Mouse (Mus musculus) right cerebral cortex, adult 18-20 months (tissue): ENCODE measurements around the gene Adam11.
"Not testable (repeated sequence)": the region's sequence is repeated elsewhere in the genome, so short reads cannot be mapped to it uniquely, and the experiment has no call there.

Experiments
- DNase-seq: peaks from one replicate; pipeline ENCODE4 v3.0.0; 2022; ENCODE audit warnings: mixed read lengths

Gene Adam11

DNA sequence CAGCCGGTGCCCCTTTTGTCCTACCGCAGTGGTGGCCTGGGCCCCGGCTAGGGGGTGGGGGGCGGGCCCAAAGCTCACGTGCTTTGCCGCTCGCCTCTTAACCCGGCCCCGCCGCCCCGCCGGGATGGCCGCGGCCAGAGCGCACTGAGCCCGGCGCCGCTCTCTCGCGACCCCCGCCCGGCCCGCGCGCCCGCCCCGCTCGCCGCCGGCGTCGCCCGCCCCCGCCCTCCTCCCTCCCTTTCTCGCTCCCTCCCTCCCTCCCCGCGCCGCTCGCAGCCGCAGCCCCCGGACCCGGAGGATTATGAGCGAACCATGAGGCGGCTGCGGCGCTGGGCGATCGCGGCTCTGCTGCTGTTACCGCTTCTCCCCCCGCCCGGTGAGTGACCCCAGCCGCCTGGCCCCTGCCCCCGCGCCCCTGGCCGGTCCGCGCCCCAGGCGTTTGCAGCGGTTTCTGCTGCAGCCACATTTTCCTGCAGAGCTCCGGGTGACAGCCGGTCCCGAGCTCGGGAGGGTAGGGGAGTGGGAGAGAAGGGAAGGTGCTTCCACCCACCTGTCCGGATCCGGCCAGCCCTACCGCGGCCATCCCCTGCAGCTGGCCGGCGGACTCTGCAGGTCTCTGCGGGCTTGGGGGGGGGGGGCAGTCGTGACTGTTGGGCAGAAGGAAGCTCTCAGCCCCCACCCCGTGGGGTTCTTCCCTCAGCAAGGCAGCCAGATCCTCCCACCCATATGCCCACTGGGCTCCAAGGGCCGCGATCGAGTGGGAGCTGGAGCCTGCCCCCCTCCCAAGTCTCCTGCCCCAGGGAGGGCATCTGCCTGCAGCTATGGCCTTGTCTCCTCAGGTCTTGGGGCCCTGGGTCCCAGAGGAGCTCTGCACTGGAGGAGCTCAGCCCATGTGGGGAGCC is at the start of gene Adam11:
TSS of gene Adam11 (plus strand) at position 131 of the 902 bp plus-strand sequence.
- DNase-seq = no peak

GRCm38 (mm10) chr11:102712411-102712810 is 48.8 kb upstream of the Adam11 start:
- no peak for DNase-seq

DNA sequence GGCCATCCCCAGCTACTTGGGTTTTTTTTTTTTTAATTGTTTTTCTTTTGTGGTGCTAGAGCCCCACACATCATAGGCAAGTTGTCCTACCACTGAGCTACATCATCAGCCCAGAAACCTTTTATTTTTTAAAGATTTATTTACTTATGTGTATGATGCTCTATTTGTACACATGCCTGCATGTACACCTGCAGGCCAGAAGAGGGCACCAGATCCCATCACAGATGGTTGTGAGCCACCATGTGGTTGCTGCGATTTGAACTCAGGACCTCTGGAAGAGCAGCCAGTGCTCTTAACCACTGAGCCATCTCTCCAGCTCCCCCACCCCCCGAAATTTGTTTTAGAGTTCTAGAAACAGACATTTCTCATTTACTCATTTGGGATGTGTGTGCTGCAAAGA is 46.7 kb upstream of the Adam11 start:
- not testable (repeated sequence) for DNase-seq

GRCm38 (mm10) chr11:102716135-102716534 is 45.1 kb upstream of the Adam11 start:
- peak; percentile 8 for DNase-seq

GRCm38 (mm10) chr11:102725574-102725973 is 35.7 kb upstream of the Adam11 start:
- DNase-seq = no peak

DNA sequence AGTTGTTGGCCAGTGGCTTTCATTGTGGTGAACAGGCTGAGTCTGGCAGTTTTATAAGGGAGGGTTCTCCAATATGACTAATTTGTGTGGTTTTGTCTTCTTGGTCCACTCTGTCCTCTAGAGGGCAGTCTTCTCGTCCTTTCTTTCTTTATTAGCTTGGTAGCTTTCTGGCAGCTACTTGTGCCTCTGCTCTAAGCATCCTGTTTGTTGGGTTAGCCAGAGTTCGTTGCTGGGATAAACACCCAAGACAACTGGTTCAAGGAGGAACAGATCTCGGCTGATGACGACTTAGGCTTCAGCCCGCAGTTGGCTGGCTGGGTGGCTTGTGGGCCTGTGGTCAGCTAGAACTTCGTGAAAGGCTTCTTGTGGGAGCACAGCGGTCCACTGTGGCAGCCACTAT is 32.6 kb upstream of the Adam11 start:
- DNase-seq = no peak

- no peak for DNase-seq
These were observed 31.4 kb upstream of the Adam11 start for GRCm38 (mm10) chr11:102729835-102730234.

DNA sequence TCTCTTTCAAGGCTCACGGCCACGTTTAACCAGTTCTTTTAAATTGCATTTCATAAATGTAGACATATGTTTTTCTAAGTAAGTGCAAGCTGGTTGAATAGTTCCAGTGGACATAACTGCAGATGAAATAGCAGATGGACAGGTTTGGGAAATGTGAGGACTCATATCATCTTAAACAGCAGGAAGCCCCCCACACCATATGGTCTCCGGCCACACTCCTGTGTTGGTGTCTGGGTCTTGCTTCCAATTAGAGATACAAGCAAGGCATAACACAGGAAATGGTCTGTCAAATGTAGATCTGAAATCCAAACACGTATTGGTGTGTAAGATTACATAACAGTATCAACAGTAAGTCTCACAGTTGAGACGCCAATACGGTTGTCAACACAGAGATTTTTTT is 29.9 kb upstream of the Adam11 start:
- DNase-seq = no peak

DNA sequence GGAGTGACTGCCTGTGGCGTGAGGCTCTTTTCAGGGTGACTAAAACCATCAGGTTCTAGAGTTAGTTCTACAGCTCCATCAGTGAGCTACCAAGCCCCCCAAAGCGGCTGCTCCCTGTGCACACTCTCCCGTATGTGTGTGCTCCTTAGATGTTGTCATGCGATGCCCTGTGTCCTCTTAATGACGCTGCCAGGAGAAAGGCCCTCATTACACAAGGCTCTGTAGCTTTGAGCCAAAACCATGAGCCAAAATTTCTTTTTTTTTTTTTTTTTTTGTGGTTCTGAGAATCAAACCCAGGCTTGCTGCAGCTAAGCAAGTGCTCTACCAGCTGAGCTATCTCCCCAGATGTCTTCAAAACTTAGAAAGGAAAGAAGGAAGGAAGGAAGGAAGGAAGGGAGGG is 28.1 kb upstream of the Adam11 start:
- DNase-seq = no peak

DNA sequence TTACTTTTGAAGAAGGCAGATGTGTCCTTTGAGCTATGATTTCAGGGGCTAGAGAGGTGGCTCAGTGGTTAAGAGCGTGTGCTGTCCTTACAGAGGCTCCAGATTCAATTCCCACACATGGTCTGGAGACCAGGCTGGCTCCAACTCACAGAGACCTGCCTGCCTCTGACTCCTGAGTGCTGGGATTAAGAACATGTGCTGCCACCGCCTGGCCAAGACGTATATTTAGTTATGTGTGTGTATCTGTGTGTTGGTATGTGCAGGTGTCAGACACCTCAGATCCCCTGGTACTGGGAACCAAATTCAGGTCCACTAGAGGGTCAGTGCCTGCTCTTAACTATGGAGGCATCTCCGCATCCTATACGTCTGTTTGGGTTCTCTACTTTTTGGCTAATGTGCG is 26.3 kb upstream of the Adam11 start:
- no peak for DNase-seq

DNA sequence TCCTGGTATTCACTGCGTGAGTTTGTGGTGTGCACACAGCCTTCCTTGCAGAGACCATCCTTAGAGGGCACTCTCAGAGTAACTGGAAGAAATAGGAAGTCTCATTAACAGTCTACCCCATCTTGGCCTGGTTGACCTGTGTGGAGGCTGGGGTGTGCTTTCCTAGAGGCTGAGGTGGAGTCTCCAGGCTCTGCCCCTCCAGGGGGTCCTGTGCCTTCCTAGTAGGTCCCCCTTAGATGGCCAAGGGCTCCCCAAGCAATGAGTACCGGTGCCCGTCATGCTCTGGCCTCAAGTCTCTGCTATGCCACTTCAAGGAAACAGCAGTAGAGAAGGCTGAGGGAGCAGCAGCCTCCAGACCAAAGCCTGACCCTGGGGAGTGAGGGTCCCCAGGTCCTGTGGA is 23.2 kb upstream of the Adam11 start:
- DNase-seq = no peak

GRCm38 (mm10) chr11:102739278-102739966 is 21.8 kb upstream of the Adam11 start:
- peak; percentile 78 for DNase-seq

DNA sequence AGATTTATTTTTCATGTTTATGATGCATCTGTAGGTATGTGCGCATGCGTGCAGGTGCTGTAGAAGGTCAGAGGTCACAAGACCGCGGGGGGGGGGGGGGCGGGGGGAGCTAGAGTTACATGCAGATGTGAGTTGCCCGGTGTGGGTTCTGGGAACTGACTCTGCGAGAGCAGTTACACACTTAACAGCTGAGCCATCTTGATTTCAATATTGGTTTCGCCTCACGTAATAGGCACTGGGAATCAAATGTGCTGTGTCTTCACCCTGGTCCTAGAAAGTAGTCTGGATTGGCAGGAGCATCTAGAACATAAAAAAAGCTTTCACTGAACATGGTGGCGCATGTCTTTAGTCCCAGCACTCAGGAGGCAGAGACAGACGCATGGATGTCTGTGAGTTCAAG is 20.6 kb upstream of the Adam11 start:
- DNase-seq = no peak

GRCm38 (mm10) chr11:102741129-102741950 is 19.9 kb upstream of the Adam11 start:
- peak; percentile 52 for DNase-seq

GRCm38 (mm10) chr11:102742066-102742465 is 19.2 kb upstream of the Adam11 start:
- DNase-seq = no peak

GRCm38 (mm10) chr11:102742843-102743242 is 18.4 kb upstream of the Adam11 start:
- DNase-seq = no peak

DNA sequence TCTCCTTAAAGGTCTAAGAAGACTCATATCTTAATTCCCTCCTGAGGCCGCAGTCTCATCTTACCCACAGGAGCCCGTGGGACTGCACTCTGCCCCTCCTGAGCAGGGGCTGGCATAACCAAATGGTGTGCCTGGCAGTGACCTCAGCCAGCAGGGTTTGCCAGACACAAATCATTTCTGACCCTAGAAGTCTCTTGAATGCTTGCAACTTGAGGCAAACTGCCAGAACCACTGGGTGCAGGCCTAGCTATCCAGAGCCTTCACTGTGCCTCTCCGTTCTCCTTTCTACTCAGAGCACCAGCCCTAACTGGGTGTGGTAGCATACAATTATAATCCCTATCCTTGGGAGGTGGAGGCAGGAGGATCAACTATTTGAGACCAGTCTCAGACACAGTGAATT is 16.5 kb upstream of the Adam11 start:
- no peak for DNase-seq

DNA sequence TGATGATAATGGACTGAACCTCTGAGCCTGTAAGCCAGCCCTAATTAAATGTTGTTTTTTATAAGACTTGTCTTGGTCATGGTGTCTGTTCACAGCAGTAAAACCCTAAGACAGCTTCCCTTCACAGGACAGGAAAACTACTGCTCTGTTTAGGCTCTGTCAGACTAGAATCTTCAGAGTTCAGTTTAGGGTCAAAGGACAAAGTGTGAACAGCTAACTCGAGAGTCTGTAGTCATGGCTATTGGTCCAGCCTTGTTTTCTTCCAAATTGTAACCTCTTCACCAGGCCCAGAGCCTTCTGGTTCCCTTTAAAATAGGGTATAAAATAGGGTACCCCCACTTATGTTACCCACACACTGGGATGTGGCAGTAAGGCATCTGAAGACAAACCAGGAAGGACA is 13.4 kb upstream of the Adam11 start:
- no peak for DNase-seq

GRCm38 (mm10) chr11:102748381-102748780 is 12.9 kb upstream of the Adam11 start:
- DNase-seq = no peak

- no peak for DNase-seq
These were observed 11.5 kb upstream of the Adam11 start for GRCm38 (mm10) chr11:102749712-102750111.

GRCm38 (mm10) chr11:102752896-102753590 is 8.2 kb upstream of the Adam11 start:
- no peak for DNase-seq

GRCm38 (mm10) chr11:102753591-102754324 is 7.5 kb upstream of the Adam11 start:
- no peak for DNase-seq
